Comparison of ENCODE assay signal across 8 mouse cellular contexts in the genomic region with DNA sequence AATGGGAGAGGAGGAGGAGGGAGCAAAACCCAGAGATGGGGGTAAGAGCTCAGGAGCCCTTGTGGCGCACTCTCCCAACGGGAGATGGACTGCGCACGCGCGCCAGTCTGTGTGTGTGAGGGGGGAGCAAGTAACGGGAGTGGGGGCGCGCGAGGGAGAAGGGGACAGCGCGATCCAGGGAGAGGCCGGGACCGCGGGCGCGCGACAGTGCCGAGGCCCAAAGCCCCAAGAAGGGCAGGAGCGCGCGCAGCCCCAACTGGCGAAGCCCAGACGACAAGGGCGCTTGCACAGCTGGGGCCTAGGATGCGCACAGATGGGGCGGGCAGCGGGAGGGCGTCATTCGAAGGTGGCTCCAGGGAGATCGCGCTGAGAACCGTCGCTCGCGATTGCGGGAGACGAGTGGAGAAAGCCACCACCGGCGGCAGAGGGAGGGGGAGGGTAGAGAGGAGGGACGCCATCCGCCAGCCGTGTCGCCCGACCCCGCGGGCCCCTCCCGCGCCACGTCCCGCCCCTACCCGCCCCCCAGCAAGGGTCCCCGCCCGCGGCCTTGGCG. TPM values are rescaled to one million over a fixed set of nuclear protein-coding genes. Genes with fewer than 3 reads are reported as not detected.
A peak's percentile ranks its signal among the peaks of the same experiment; 100 is the strongest.
DNase-seq lines count a peak whose midpoint lies in the region; ATAC-seq lines count a peak whose summit lies in the region.

No protein-coding gene starts in this region.

- peak overlapping the region; percentile 79 for H3K9ac ChIP-seq in hindbrain, embryonic 15.5 days

- peak; percentile 46 for DNase-seq in WW6 (ENCODE audit: low read depth, low spot score)
- peak; percentile 74 to 80 for DNase-seq in cerebellum, postnatal 36 days
- peak; percentile 75 to 76 for DNase-seq in frontal cortex, postnatal 36 days (ENCODE audit: low spot score in 2 of 2)
- DNase-seq in left cerebral cortex, adult 11 months (ENCODE audit: low spot score) = peak; percentile 82
- peak; percentile 79 for DNase-seq in lung, postnatal 36 days
- peak; percentile 82 for DNase-seq in retina, embryonic 14.5 days (ENCODE audit: low spot score)
- peak; percentile 72 to 83 for DNase-seq in thymus, postnatal 36 days

- peak; percentile 70 for ATAC-seq in hindbrain, embryonic 15.5 days (ENCODE audit: low FRiP score, low read depth)

- peak overlapping the region; percentile 57 for H3K4me2 ChIP-seq in hindbrain, embryonic 15.5 days

- WGBS in hindbrain, embryonic 15.5 days = 16% methylated on average over 19 of the region's 56 CpGs

- H3K4me3 ChIP-seq in hindbrain, embryonic 15.5 days = peak overlapping the region; percentile 59

- H3K36me3 ChIP-seq in hindbrain, embryonic 15.5 days = no peaks in the 10 kb centered on the region

- H3K4me1 ChIP-seq in hindbrain, embryonic 15.5 days (replicated peaks) = peaks cover 21% of the 10 kb centered on the region

- peak overlapping the region; percentile 97 for H3K27ac ChIP-seq in hindbrain, embryonic 15.5 days (replicated peaks)

- H3K9me3 ChIP-seq in hindbrain, embryonic 15.5 days = no peaks in the 10 kb centered on the region

- no peaks in the 10 kb centered on the region for H3K27me3 ChIP-seq in hindbrain, embryonic 15.5 days

RNA-seq across cellular contexts. Expression of a gene that starts 42.2 kb away (rescaled TPM):
- polyA plus RNA-seq in hindbrain, embryonic 15.5 days (2015; fragmentation: Nextera tagmentation; extraction: Ambion mirVana) = not detected in 2 replicates

RNA-seq across cellular contexts. Expression of a gene that starts 50.1 kb away (rescaled TPM):
- polyA plus RNA-seq in hindbrain, embryonic 15.5 days (2015; fragmentation: Nextera tagmentation; extraction: Ambion mirVana) = 12.8 and 13.6 TPM in 2 replicates

Comparison
In these comparisons a context has a peak if more than half of its experiments do, and no peak if none do; other contexts are left out.
1. Peak in every context shown above with its lines: DNase-seq, ATAC-seq, H3K4me3 ChIP-seq and H3K27ac ChIP-seq.